8 mouse cellular contexts compared by ENCODE assay signal in the genomic region with DNA sequence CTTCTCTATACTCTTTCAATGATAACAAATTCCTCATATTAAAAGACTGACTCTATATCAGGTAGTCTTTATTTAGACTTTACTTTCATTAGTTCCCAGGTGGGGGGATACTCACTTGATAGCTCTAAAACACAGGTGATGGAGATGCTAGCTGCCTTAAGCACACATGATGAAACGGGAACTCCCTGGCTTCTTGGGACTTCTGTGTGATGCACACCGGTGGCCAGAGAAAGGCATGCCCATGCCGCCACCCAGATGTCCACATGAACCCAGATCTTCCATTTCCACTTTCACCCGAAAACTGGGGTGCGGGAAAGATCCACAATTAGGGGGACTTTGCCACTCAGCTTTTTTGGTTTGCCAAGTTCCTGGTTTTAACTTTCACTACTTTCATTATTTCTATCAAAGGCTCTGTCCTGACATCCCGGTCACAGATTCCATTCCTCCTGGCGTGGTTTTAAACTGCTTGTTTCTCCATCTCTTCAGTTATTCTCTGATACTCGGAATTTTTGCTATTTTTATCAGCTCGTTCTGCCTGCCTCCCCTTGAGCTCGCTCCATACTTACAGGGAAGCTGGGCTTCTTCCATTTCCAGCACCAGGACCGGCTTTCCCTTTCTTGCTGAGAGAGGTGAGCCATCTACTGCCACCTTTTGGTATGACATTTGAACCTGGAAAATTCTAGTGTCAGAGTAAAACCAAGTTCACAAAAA. TPM values are rescaled to one million over a fixed set of nuclear protein-coding genes. Genes with fewer than 3 reads are reported as not detected.
A peak's percentile ranks its signal among the peaks of the same experiment; 100 is the strongest.
DNase-seq lines count a peak whose midpoint lies in the region; ATAC-seq and TF ChIP-seq lines count a peak whose summit lies in the region.

No protein-coding gene starts in this region.

- H3K27me3 ChIP-seq in embryonic facial prominence, embryonic 14.5 days (replicated peaks; ENCODE audit: control insufficient read depth, insufficient read depth, low read length): no peaks in the 10 kb centered on the region
- H3K27me3 ChIP-seq in heart, postnatal 0 days (ENCODE audit: control insufficient read depth, insufficient read depth, low read length): no peaks in the 10 kb centered on the region
- H3K27me3 ChIP-seq in liver, embryonic 13.5 days: no peaks in the 10 kb centered on the region
- no peaks in the 10 kb centered on the region for H3K27me3 ChIP-seq in neural tube, embryonic 11.5 days (ENCODE audit: control insufficient read depth, insufficient read depth, low read length)
- H3K27me3 ChIP-seq in thymus, adult 2 months (ENCODE audit: control insufficient read depth, insufficient read depth, low read length): no peaks in the 10 kb centered on the region

- peaks cover 7% of the 10 kb centered on the region for H3K4me1 ChIP-seq in bone marrow macrophage, adult 2 months (ENCODE audit: control insufficient read depth, insufficient read depth, low read length)
- H3K4me1 ChIP-seq in embryonic facial prominence, embryonic 14.5 days (ENCODE audit: control insufficient read depth, insufficient read depth, low read length): no peaks in the 10 kb centered on the region
- H3K4me1 ChIP-seq in heart, postnatal 0 days (ENCODE audit: control insufficient read depth, insufficient read depth): no peaks in the 10 kb centered on the region
- H3K4me1 ChIP-seq in liver, embryonic 13.5 days (replicated peaks): peaks cover 48% of the 10 kb centered on the region
- no peaks in the 10 kb centered on the region for H3K4me1 ChIP-seq in neural tube, embryonic 11.5 days (ENCODE audit: control insufficient read depth, insufficient read depth, low read length)
- peaks cover 35% of the 10 kb centered on the region for H3K4me1 ChIP-seq in thymus, adult 2 months (replicated peaks; ENCODE audit: control insufficient read depth, insufficient read depth, low read length)

- TF ChIP-seq POLR2A in bone marrow macrophage, adult 2 months (IDR thresholded peaks at IDR 0.05; ENCODE audit: borderline replicate concordance, low read depth, low read length): no peak
- TF ChIP-seq POLR2A in thymus, adult 2 months (IDR thresholded peaks at IDR 0.05; ENCODE audit: control insufficient read depth, extremely low read depth, insufficient read depth, low read length, poor library complexity): no peak

- 22% methylated on average over 11 of the region's 11 CpGs for WGBS in embryonic facial prominence, embryonic 14.5 days
- WGBS in heart, postnatal 0 days: 19% methylated on average over 11 of the region's 11 CpGs
- 12% methylated on average over 11 of the region's 11 CpGs for WGBS in liver, embryonic 13.5 days (ENCODE audit: insufficient replicate concordance)
- 33% methylated on average over 11 of the region's 11 CpGs for WGBS in neural tube, embryonic 11.5 days
- WGBS in thymus, adult 2 months: 6% methylated on average over 11 of the region's 11 CpGs

- H3K4me3 ChIP-seq in bone marrow macrophage, adult 2 months (ENCODE audit: insufficient read depth, low read length): peak overlapping the region; percentile 63
- peak overlapping the region; percentile 37 for H3K4me3 ChIP-seq in embryonic facial prominence, embryonic 14.5 days (ENCODE audit: low read depth, low read length)
- H3K4me3 ChIP-seq in heart, postnatal 0 days (ENCODE audit: low read depth, low read length): peak overlapping the region; percentile 42
- H3K4me3 ChIP-seq in liver, embryonic 13.5 days (replicated peaks): peak overlapping the region; percentile 64
- no peak overlapping the region for H3K4me3 ChIP-seq in neural tube, embryonic 11.5 days (ENCODE audit: low read depth, low read length)
- peak overlapping the region; percentile 37 for H3K4me3 ChIP-seq in thymus, adult 2 months (ENCODE audit: control insufficient read depth, insufficient read depth, low read length)

- 0 out of 2 replicates have a peak, but pooled peaks have one; percentile 67 for ATAC-seq in embryonic facial prominence, embryonic 14.5 days (ENCODE audit: low read depth)
- 0 out of 2 replicates have a peak, but pooled peaks have one; percentile 41 for ATAC-seq in heart, postnatal 0 days (ENCODE audit: insufficient read depth, low read depth)
- ATAC-seq in liver, embryonic 13.5 days (ENCODE audit: low read depth): no peak
- ATAC-seq in neural tube, embryonic 11.5 days (ENCODE audit: insufficient read depth, low FRiP score, low TSS enrichment): no peak

- no peaks in the 10 kb centered on the region for H3K9me3 ChIP-seq in embryonic facial prominence, embryonic 14.5 days (ENCODE audit: control insufficient read depth, low read length)
- H3K9me3 ChIP-seq in heart, postnatal 0 days (replicated peaks; ENCODE audit: control insufficient read depth, low read length): no peaks in the 10 kb centered on the region
- no peaks in the 10 kb centered on the region for H3K9me3 ChIP-seq in liver, embryonic 13.5 days (replicated peaks)
- no peaks in the 10 kb centered on the region for H3K9me3 ChIP-seq in neural tube, embryonic 11.5 days (ENCODE audit: control insufficient read depth, low read length)

- TF ChIP-seq EP300 in heart, postnatal 0 days (IDR thresholded peaks at IDR 0.05; ENCODE audit: low read depth): no peak

- H3K4me2 ChIP-seq in embryonic facial prominence, embryonic 14.5 days (ENCODE audit: low read depth, low read length): peak overlapping the region; percentile 59
- H3K4me2 ChIP-seq in heart, postnatal 0 days (ENCODE audit: low read depth, low read length): peak overlapping the region; percentile 60
- H3K4me2 ChIP-seq in liver, embryonic 13.5 days: peak overlapping the region; percentile 68
- H3K4me2 ChIP-seq in neural tube, embryonic 11.5 days (ENCODE audit: low read depth): peak overlapping the region; percentile 34

- H3K9ac ChIP-seq in embryonic facial prominence, embryonic 14.5 days (ENCODE audit: low read depth, low read length): peak overlapping the region; percentile 58
- H3K9ac ChIP-seq in heart, postnatal 0 days (replicated peaks; ENCODE audit: low read depth, low read length): no peak overlapping the region; the same call in 1 of the 2 replicates
- peak overlapping the region; percentile 61 for H3K9ac ChIP-seq in liver, embryonic 13.5 days
- H3K9ac ChIP-seq in neural tube, embryonic 11.5 days (ENCODE audit: low read length): no peak overlapping the region

- no peak overlapping the region for H3K27ac ChIP-seq in bone marrow macrophage, adult 2 months (ENCODE audit: insufficient read depth, low read depth, low read length)
- no peak overlapping the region for H3K27ac ChIP-seq in embryonic facial prominence, embryonic 14.5 days (replicated peaks; ENCODE audit: low read depth, low read length)
- no peak overlapping the region for H3K27ac ChIP-seq in heart, postnatal 0 days (ENCODE audit: low read depth)
- H3K27ac ChIP-seq in liver, embryonic 13.5 days: no peak overlapping the region
- no peak overlapping the region for H3K27ac ChIP-seq in neural tube, embryonic 11.5 days (ENCODE audit: low read depth, low read length)
- H3K27ac ChIP-seq in thymus, adult 2 months (ENCODE audit: control insufficient read depth, insufficient read depth, low read length): peak overlapping the region; percentile 56

- peak; percentile 70 for DNase-seq in ES-CJ7 (ENCODE audit: low read depth, low spot score)
- peak; percentile 87 for DNase-seq in embryonic facial prominence, embryonic 14.5 days (ENCODE audit: low spot score)
- peak; percentile 73 for DNase-seq in heart, postnatal 0 days (ENCODE audit: low spot score)
- peak; percentile 51 to 61 for DNase-seq in kidney, postnatal 25 days
- peak; percentile 48 for DNase-seq in liver, embryonic 13.5 days
- DNase-seq in neural tube, embryonic 11.5 days (ENCODE audit: low spot score): peak; percentile 41
- peak; percentile 78 for DNase-seq in thymus, adult 2 months

- H3K36me3 ChIP-seq in embryonic facial prominence, embryonic 14.5 days (ENCODE audit: control insufficient read depth, insufficient read depth, low read length): no peaks in the 10 kb centered on the region
- H3K36me3 ChIP-seq in heart, postnatal 0 days (replicated peaks; ENCODE audit: control insufficient read depth, insufficient read depth, low read length): no peaks in the 10 kb centered on the region
- no peaks in the 10 kb centered on the region for H3K36me3 ChIP-seq in liver, embryonic 13.5 days
- H3K36me3 ChIP-seq in neural tube, embryonic 11.5 days (ENCODE audit: control insufficient read depth, insufficient read depth, low read length): no peaks in the 10 kb centered on the region
- no peaks in the 10 kb centered on the region for H3K36me3 ChIP-seq in thymus, adult 2 months (ENCODE audit: control insufficient read depth, insufficient read depth, low read length)

- peak; percentile 49 for TF ChIP-seq CTCF in bone marrow macrophage, adult 2 months (IDR thresholded peaks at IDR 0.05; ENCODE audit: low read depth, low read length)
- TF ChIP-seq CTCF in heart, postnatal 0 days (IDR thresholded peaks at IDR 0.05; ENCODE audit: low read depth): peak; percentile 72
- TF ChIP-seq CTCF in thymus, adult 2 months (IDR thresholded peaks at IDR 0.05; ENCODE audit: borderline replicate concordance, control insufficient read depth, extremely low read depth, insufficient read depth, low read length, poor library complexity): no peak

RNA-seq across cellular contexts. Expression of a gene that starts 27.9 kb away (rescaled TPM):
- polyA plus RNA-seq in bone marrow macrophage, adult 2 months (2012; ENCODE audit: insufficient read depth, insufficient read length, missing spikeins): 0.29 and 0.31 TPM in 2 replicates
- 5.5 and 7.7 TPM in 2 replicates for polyA plus RNA-seq in embryonic facial prominence, embryonic 14.5 days (2014; fragmentation: Nextera tagmentation; extraction: Ambion mirVana)
- 0.15 and 2.0 TPM in 2 replicates for total RNA-seq in heart, postnatal 0 days (2014; rRNA removed; ENCODE audit: low replicate concordance)
- polyA plus RNA-seq in heart, postnatal 0 days (2015; fragmentation: Nextera tagmentation; extraction: Ambion mirVana): 0.20 and 0.36 TPM in 2 replicates
- polyA plus RNA-seq in liver, embryonic 13.5 days (2015; fragmentation: Nextera tagmentation; extraction: Ambion mirVana): 15.0 and 20.3 TPM in 2 replicates
- polyA plus RNA-seq in neural tube, embryonic 11.5 days (2014; fragmentation: Nextera tagmentation; extraction: Ambion mirVana): 4.4 and 4.6 TPM in 2 replicates
- polyA plus RNA-seq in thymus, adult 2 months (2012; rRNA removed): 318 and 334 TPM in 2 replicates

Comparison
In these comparisons a context has a peak if more than half of its experiments do, and no peak if none do; other contexts are left out.
1. ATAC-seq: peak in embryonic facial prominence, embryonic 14.5 days (single experiment) and heart, postnatal 0 days (single experiment); none in liver, embryonic 13.5 days (single experiment) and neural tube, embryonic 11.5 days (single experiment).
2. H3K9ac ChIP-seq: peak in embryonic facial prominence, embryonic 14.5 days (single experiment) and liver, embryonic 13.5 days (single experiment); none in heart, postnatal 0 days (single experiment) and neural tube, embryonic 11.5 days (single experiment).
3. RNA of a gene that starts 27.9 kb away (polyA plus RNA-seq): 318 to 334 TPM in thymus, adult 2 months; 15.0 to 20.3 TPM in liver, embryonic 13.5 days, 5.5 to 7.7 TPM in embryonic facial prominence, embryonic 14.5 days, 4.4 to 4.6 TPM in neural tube, embryonic 11.5 days, 0.29 to 0.31 TPM in bone marrow macrophage, adult 2 months and 0.20 to 0.36 TPM in heart, postnatal 0 days; every median in the first group is over 10 times any median in the second.
4. Peak in every context shown above with its lines, with median percentiles within 50 percentile points of each other: DNase-seq and H3K4me2 ChIP-seq.